Mouse (Mus musculus) gastrocnemius, postnatal 14 days (tissue): ENCODE results near the gene Olfr732. TPM values are rescaled to one million over a fixed set of nuclear protein-coding genes. Genes with fewer than 3 reads are reported as not detected.

Experiments
- DNase-seq: peaks from one replicate; pipeline ENCODE4 v3.0.0; 2021; ENCODE audit warnings: mixed read lengths
- intact Hi-C: fragments of 180-260 bp; cut with DNase I; formaldehyde crosslinking; loops from one replicate; pipeline ENCODE4 v1.15.1; 2025; ENCODE audit warnings: low total_unique reads
- long read RNA-seq, 2 experiments: library from polyadenylated mRNA; stranded (forward); transcript quantifications; one replicate each; pipeline ENCODE4 v2.0.0; 2021
- total RNA-seq, 2 experiments: library from RNA; stranded (reverse); gene quantifications; 2 replicates each; pipeline ENCODE4 v1.2.3; 2021

Olfr732 gene
- not detected for total RNA-seq
- long read RNA-seq, experiment 1 = 0 reads
- long read RNA-seq, experiment 2 = 0 reads

DNA sequence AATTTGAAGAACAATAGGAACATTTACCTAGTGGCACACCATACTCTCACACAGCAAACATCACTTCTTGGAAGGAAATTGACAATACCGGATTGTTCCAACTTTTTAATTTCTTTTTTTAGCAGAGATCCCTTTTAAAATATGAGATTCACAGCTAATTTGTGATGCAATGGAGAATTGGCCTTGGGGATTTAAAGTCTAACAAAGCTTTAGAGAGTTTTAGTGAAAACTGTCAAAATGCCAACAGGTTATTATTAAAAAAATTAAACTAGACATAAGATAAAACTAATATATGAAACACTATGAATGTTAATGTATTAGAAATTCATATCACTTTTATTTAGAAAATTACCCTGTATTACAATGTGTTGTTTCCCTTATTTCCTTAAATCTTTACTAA lies at the start of gene Olfr732:
TSS of gene Olfr732 (minus strand) at position 101 of the 400 bp plus-strand sequence.
- intact Hi-C loops = no loop called here

DNA sequence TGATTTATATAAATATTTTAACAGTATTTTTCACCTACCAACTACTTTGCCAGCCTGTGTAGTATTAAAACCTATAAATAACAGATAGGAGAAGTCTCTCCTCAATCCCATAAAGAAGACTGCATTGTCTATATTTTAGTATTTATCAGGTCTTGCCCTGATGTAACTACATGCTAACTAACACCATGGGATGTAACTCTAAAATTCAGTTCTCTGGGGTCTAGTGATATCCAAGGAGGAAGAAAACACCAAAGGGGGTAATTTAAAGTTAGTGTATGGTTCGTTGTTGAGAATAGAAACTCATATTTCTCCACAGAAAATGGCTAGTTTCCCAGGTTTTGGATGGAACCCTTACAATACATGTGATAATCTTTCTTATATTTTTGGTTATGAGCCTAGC lies 42.7 kb upstream of the Olfr732 start, which contains the start of gene Olfr734:
TSS of gene Olfr734 (minus strand) at position 101 of the 400 bp plus-strand sequence.
- DNase-seq = no peak
- intact Hi-C loops = no loop called here

More for the DNA sequence above, at the start of gene Olfr732:
- DNase-seq = no peak

DNA sequence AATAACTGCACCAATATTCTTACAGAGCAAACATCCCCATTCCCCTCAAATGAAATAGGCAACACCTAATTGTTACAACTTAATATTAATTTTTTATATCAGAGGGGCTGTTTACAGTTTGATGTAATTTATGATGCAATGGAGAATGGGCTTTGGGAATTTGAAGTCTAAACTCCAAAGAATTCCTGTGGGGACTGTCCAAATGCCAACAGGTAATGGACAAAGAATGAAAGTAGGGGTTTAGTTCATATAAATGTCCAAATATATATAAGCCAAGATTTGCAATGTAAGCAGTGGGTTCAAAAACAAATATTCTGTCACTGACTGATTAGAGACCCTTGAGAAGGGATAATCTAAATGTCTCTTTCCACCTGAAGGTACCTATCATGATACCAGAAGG lies 17.4 kb upstream of the Olfr732 start, which contains the start of gene Olfr733:
TSS of gene Olfr733 (minus strand) at position 101 of the 400 bp plus-strand sequence.
- intact Hi-C loops = no loop called here
- no peak for DNase-seq

DNA sequence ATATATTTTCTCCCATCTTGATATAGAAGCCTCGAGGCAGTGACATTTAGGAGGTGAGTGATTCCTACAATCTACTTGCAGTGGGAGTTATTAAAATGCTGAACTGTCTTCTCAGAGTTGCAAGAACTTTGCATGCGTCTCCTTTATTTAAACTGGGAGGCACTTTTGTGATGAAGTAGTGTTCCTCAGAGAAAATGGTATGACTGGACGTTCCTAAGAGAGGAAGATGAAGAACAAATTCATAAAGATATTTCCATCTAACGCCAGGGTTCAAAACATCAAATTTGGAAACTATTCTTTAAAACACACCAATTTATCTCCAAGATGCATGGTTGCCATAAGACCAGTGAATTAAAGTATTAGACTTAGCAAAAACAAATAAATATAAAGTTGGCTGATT lies 42.2 kb downstream of the Olfr732 start, which contains the start of gene Olfr731:
TSS of gene Olfr731 (minus strand) at position 101 of the 400 bp plus-strand sequence.
- intact Hi-C loops = no loop called here
- DNase-seq = no peak

Other genes starting within 250 kb of the Olfr732 start
- not detected for gene Olfr725, start 243.8 kb downstream of the Olfr732 start, total RNA-seq
- gene Olfr726, start 193.3 kb downstream of the Olfr732 start, total RNA-seq = not detected
- gene Olfr727, start 161.0 kb downstream of the Olfr732 start, total RNA-seq = not detected
- gene Olfr728, start 141.5 kb downstream of the Olfr732 start, total RNA-seq = not detected
- gene Olfr729, start 131.3 kb downstream of the Olfr732 start, total RNA-seq = not detected
- gene Olfr730, start 96.0 kb downstream of the Olfr732 start, total RNA-seq = not detected
- gene Olfr731, start 42.3 kb downstream of the Olfr732 start, total RNA-seq = not detected
- gene Olfr733, start 17.3 kb upstream of the Olfr732 start, total RNA-seq = not detected
- gene Olfr734, start 42.6 kb upstream of the Olfr732 start, total RNA-seq = not detected
- gene Olfr735, start 64.7 kb upstream of the Olfr732 start, total RNA-seq = not detected
- gene Tlr11, start 73.7 kb upstream of the Olfr732 start, total RNA-seq = not detected
- not detected for gene Olfr736, start 97.0 kb upstream of the Olfr732 start, total RNA-seq
- gene Olfr738, start 123.4 kb upstream of the Olfr732 start, total RNA-seq = not detected
- not detected for gene Olfr739, start 134.4 kb upstream of the Olfr732 start, total RNA-seq
- gene Olfr740, start 161.3 kb upstream of the Olfr732 start, total RNA-seq = not detected
- gene Olfr741, start 188.5 kb upstream of the Olfr732 start, total RNA-seq = not detected
- not detected for gene Olfr742, start 219.4 kb upstream of the Olfr732 start, total RNA-seq
- gene Olfr743, start 237.6 kb upstream of the Olfr732 start, total RNA-seq = not detected